Mouse (Mus musculus) midbrain, embryonic 13.5 days (tissue): ENCODE results near the gene Immp2l. TPM values are rescaled to one million over a fixed set of nuclear protein-coding genes. Genes with fewer than 3 reads are reported as not detected.
"Not testable (repeated sequence)": the region's sequence is repeated elsewhere in the genome, so short reads cannot be mapped to it uniquely, and the experiment has no call there.

Source experiments
- ATAC-seq: fragments of 200-750 bp; cut with Nextera tagmentation; 2 replicates; pipeline ENCODE4 v1.8.0; 2017; ENCODE audit warnings: mild to moderate bottlenecking, moderate TSS enrichment, moderate library complexity
- H3K27ac ChIP-seq: fragments of 300-500 bp; sonication (generic); 2 replicates; pipeline ENCODE4 v1.5.1; 2015; ENCODE audit warnings: inconsistent platforms, mild to moderate bottlenecking, moderate library complexity
- H3K27me3 ChIP-seq: fragments of 300-500 bp; sonication (generic); 2 replicates; pipeline ENCODE4 v1.6.1; 2015; ENCODE audit warnings: mild to moderate bottlenecking, inconsistent platforms
- H3K36me3 ChIP-seq: fragments of 300-500 bp; sonication (generic); 2 replicates; pipeline ENCODE4 v1.6.1; 2015; ENCODE audit warnings: mild to moderate bottlenecking, inconsistent platforms
- H3K4me1 ChIP-seq: fragments of 300-500 bp; sonication (generic); replicated peaks from 2 replicates; pipeline ENCODE4 v1.6.1; 2015; ENCODE audit warnings: inconsistent platforms
- H3K4me2 ChIP-seq: fragments of 300-500 bp; sonication (generic); replicated peaks from 2 replicates; pipeline ENCODE4 v1.6.1; 2015; ENCODE audit warnings: moderate library complexity, mild to moderate bottlenecking, inconsistent platforms
- H3K4me3 ChIP-seq: fragments of 300-500 bp; sonication (generic); replicated peaks from 2 replicates; pipeline ENCODE4 v1.5.1; 2015; ENCODE audit warnings: mild to moderate bottlenecking, inconsistent platforms
- H3K9ac ChIP-seq: fragments of 300-500 bp; sonication (generic); replicated peaks from 2 replicates; pipeline ENCODE4 v1.6.1; 2015; ENCODE audit warnings: mild to moderate bottlenecking, inconsistent platforms
- H3K9me3 ChIP-seq: fragments of 300-500 bp; sonication (generic); 2 replicates; pipeline ENCODE4 v1.6.1; 2016; ENCODE audit warnings: mild to moderate bottlenecking, inconsistent platforms
- WGBS: fragments of 180-500 bp; shearing (Covaris S2); methylation state at CpG from one replicate; pipeline ENCODE4 v1.1.7; 2015; 5-methylcytosine and 5-hydroxymethylcytosine counted together
- polyA plus RNA-seq: library from polyadenylated mRNA; unstranded; fragments of >200 nt; fragmentation: Nextera tagmentation; extraction: Ambion mirVana; gene quantifications from 2 replicates; pipeline ENCODE4 v1.2.1, GENCODE M21; 2015

Gene Immp2l
- polyA plus RNA-seq = 5.5 and 7.6 TPM in 2 replicates

GRCm38 (mm10) chr12:41023511-41024421 is at the start of gene Immp2l:
Gene Immp2l, plus strand, starts transcription at chr12:41024090.
- Histone ChIP-seq H3K4me1 (peaks cover 8% of the 10 kb centered on the region), H3K27me3 (no peaks in the 10 kb centered on the region), H3K36me3 (no peaks in the 10 kb centered on the region), H3K27ac (peak within 1 kb of the TSS; percentile 53; the same call in 1 of the 2 replicates), H3K9me3 (no peaks in the 10 kb centered on the region), H3K4me3 (peak within 1 kb of the TSS; percentile 72), H3K4me2 (peak within 1 kb of the TSS; percentile 75), H3K9ac (peak within 1 kb of the TSS; percentile 84)
- peak; percentile 98 for ATAC-seq
- 3% methylated on average over 66 of the region's 68 CpGs for WGBS

GRCm38 (mm10) chr12:40978719-40979500 is 45.0 kb upstream of the Immp2l start:
- WGBS = 93% methylated on average over 2 of the region's 2 CpGs
- Histone ChIP-seq H3K36me3 (no peaks in the 10 kb centered on the region), H3K9me3 (no peaks in the 10 kb centered on the region), H3K4me2 (no peak overlapping the region), H3K27me3 (no peaks in the 10 kb centered on the region), H3K4me1 (no peaks in the 10 kb centered on the region), H3K27ac (no peak overlapping the region), H3K4me3 (no peak overlapping the region), H3K9ac (no peak overlapping the region)
- no peak for ATAC-seq

GRCm38 (mm10) chr12:40979716-40980115 is 44.2 kb upstream of the Immp2l start:
- H3K36me3 ChIP-seq = no peaks in the 10 kb centered on the region
- H3K27me3 ChIP-seq = no peaks in the 10 kb centered on the region
- no peak overlapping the region for H3K4me2 ChIP-seq
- peaks cover 2% of the 10 kb centered on the region; the same call in 1 of the 2 replicates for H3K4me1 ChIP-seq
- H3K4me3 ChIP-seq = no peak overlapping the region
- no peak overlapping the region for H3K9ac ChIP-seq
- no peak overlapping the region for H3K27ac ChIP-seq
- H3K9me3 ChIP-seq = no peaks in the 10 kb centered on the region
- WGBS = 77% methylated on average over 4 of the region's 4 CpGs
- ATAC-seq = no peak

DNA sequence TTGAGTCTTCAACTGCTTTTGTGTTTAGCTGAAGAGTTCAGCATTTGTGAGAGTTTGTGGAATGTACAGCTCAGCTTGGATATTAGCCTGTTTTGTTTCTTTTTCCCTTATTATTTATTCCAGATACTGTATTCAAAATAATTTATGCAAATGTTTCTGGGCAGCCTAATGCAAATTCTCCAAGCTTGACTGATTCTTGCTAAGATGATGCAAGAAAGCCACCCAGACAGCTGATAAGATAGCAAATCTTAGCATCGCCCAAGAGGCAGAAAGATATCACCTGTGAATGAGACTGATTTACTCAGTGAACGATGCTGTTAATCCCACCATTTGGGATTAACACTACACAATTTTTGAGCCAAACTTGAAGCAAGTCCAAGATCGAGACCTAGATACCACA is 43.7 kb upstream of the Immp2l start:
- WGBS = 82% methylated on average over 3 of the region's 3 CpGs

GRCm38 (mm10) chr12:40983021-40983420 is 40.9 kb upstream of the Immp2l start:
- Histone ChIP-seq H3K27me3 (no peaks in the 10 kb centered on the region), H3K4me3 (no peak overlapping the region), H3K4me2 (no peak overlapping the region), H3K9me3 (no peaks in the 10 kb centered on the region), H3K9ac (no peak overlapping the region), H3K4me1 (peaks cover 4% of the 10 kb centered on the region; the same call in 1 of the 2 replicates), H3K27ac (no peak overlapping the region), H3K36me3 (no peaks in the 10 kb centered on the region)
- 70% methylated on average over 1 of the region's 1 CpGs for WGBS
- ATAC-seq = no peak

More for the DNA sequence above, 43.7 kb upstream of the Immp2l start:
- Histone ChIP-seq H3K27ac (no peak overlapping the region), H3K9me3 (no peaks in the 10 kb centered on the region), H3K4me2 (no peak overlapping the region), H3K27me3 (no peaks in the 10 kb centered on the region), H3K4me1 (peaks cover 4% of the 10 kb centered on the region; the same call in 1 of the 2 replicates), H3K36me3 (no peaks in the 10 kb centered on the region), H3K4me3 (no peak overlapping the region), H3K9ac (no peak overlapping the region)
- ATAC-seq = no peak

- Histone ChIP-seq H3K27ac (no peak overlapping the region), H3K9me3 (no peaks in the 10 kb centered on the region), H3K4me2 (no peak overlapping the region), H3K36me3 (no peaks in the 10 kb centered on the region), H3K9ac (no peak overlapping the region), H3K4me3 (no peak overlapping the region), H3K4me1 (peaks cover 4% of the 10 kb centered on the region; the same call in 1 of the 2 replicates), H3K27me3 (no peaks in the 10 kb centered on the region)
- no peak for ATAC-seq
- 11% methylated on average over 4 of the region's 4 CpGs for WGBS
These were observed 39.2 kb upstream of the Immp2l start for GRCm38 (mm10) chr12:40984735-40985134.

DNA sequence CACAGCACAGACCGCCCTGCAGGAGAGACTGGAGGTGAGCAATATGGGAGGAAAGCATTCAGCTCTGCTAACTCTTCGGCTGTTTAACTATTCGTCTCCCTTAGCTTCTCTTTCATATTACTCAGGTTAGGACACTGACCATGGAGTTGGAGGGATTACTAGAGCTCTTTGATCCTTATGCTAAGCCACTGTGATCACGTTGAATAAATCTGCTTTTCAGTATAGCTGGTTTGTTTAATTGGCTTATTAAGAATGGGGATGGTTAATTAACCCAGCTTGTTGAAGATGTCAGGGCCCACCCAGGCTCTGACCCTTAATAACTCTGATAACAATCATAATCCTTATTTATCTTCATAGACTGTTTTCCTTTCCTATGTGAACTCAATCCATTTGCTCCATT is 38.1 kb upstream of the Immp2l start:
- Histone ChIP-seq H3K9me3 (no peaks in the 10 kb centered on the region), H3K4me2 (no peak overlapping the region), H3K27me3 (no peaks in the 10 kb centered on the region), H3K4me1 (peaks cover 4% of the 10 kb centered on the region; the same call in 1 of the 2 replicates), H3K9ac (no peak overlapping the region), H3K4me3 (no peak overlapping the region), H3K27ac (no peak overlapping the region), H3K36me3 (no peaks in the 10 kb centered on the region)
- WGBS = 43% methylated on average over 4 of the region's 4 CpGs
- ATAC-seq = no peak

DNA sequence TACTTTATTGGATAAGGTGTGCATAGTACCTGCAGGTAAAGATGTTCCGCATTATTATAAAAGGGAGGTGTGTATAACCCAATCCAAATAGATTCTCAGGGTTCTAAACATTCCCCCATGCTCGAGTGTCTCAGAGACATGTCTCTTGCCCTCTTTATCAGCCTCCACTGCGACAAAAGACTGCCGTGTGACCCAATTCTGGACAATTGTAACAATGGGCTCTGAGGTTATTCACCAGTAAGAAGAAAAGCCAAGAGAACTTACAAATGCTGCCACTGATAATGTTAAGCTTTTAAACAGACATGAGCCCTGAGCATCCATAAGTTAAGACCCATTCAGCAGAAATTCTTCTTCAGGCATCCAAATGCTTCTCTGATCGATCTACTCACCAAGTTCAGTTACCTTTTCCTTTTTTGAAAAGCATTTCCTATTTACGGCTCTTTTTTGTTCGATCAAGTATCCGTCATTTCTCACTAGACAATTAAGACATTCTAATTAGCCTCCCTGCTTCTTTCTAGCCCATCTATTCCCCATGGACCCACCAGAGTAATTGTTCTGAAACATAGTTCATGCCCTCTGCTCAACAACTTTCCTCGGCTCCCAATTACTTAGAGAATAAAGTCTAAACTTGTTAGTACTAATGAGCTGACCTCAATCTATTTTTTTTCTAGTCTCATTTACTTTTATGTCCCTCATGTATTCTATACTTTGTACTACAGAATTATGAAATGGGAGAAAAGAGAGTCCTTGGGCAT is 35.4 kb upstream of the Immp2l start:
- 78% methylated on average over 9 of the region's 9 CpGs for WGBS
- H3K27me3 ChIP-seq = no peaks in the 10 kb centered on the region
- H3K4me3 ChIP-seq = no peak overlapping the region
- H3K4me2 ChIP-seq = no peak overlapping the region
- peaks cover 4% of the 10 kb centered on the region; the same call in 1 of the 2 replicates for H3K4me1 ChIP-seq
- no peaks in the 10 kb centered on the region for H3K36me3 ChIP-seq
- no peak overlapping the region for H3K27ac ChIP-seq
- H3K9me3 ChIP-seq = no peaks in the 10 kb centered on the region
- no peak overlapping the region for H3K9ac ChIP-seq
- ATAC-seq = no peak

DNA sequence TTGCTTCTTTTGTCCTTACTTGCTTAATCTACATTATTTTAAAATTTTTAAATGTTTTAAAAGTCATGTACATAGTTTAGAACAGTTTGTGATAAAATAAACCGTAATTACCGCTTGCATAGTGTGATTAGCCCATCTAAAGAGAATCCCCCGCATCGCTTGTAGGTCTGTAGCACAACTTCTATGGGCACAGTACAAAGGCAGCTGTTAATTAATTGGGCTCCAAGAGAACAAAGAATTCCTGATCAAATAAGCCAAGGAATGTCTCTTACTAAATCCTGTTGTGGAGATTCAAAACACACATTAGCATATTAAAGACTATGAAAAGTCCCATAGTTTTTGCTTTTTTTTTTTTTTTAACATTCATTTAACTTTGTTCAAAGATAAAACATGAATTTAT is 32.2 kb upstream of the Immp2l start:
- H3K4me3 ChIP-seq = no peak overlapping the region
- no peak overlapping the region for H3K4me2 ChIP-seq
- no peaks in the 10 kb centered on the region for H3K9me3 ChIP-seq
- ATAC-seq = no peak
- no peak overlapping the region for H3K27ac ChIP-seq
- H3K9ac ChIP-seq = no peak overlapping the region
- 48% methylated on average over 4 of the region's 4 CpGs for WGBS
- H3K36me3 ChIP-seq = no peaks in the 10 kb centered on the region
- no peaks in the 10 kb centered on the region for H3K4me1 ChIP-seq
- H3K27me3 ChIP-seq = no peaks in the 10 kb centered on the region

GRCm38 (mm10) chr12:40992237-40992636 is 31.7 kb upstream of the Immp2l start:
- H3K4me3 ChIP-seq, H3K9me3 ChIP-seq, ATAC-seq, H3K4me2 ChIP-seq, H3K4me1 ChIP-seq, H3K27ac ChIP-seq, H3K9ac ChIP-seq, H3K27me3 ChIP-seq, H3K36me3 ChIP-seq: not testable (repeated sequence)
- 94% methylated on average over 1 of the region's 1 CpGs for whole genome bisulfite sequencing

DNA sequence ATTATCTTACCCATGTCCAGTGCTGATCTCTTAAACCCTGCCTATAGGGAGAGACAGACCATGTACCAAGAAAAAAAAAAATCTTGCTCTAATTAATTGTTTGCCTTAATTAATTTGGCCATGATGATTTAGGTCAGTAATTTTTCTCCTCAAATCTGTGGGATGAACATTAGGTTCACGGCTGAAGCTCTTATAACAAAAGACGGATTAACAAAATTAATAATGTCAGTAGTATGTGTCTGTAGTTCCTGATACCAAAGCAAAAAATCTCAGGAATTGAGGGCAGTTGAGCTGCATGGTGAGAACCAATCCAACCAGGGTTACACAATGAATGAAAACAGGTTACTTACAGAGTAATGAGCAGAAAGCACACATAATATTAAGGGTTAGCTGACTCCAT is 29.0 kb upstream of the Immp2l start:
- no peaks in the 10 kb centered on the region for H3K27me3 ChIP-seq
- H3K9ac ChIP-seq = no peak overlapping the region
- WGBS = 79% methylated on average over 2 of the region's 2 CpGs
- no peak for ATAC-seq
- H3K4me3 ChIP-seq = no peak overlapping the region
- H3K4me1 ChIP-seq = no peaks in the 10 kb centered on the region
- H3K9me3 ChIP-seq = no peaks in the 10 kb centered on the region
- no peaks in the 10 kb centered on the region for H3K36me3 ChIP-seq
- H3K4me2 ChIP-seq = no peak overlapping the region
- no peak overlapping the region for H3K27ac ChIP-seq
